Mouse (Mus musculus) intestine, embryonic 15.5 days (tissue): ENCODE data around the gene Slc35c1. TPM values are rescaled to one million over a fixed set of nuclear protein-coding genes. Genes with fewer than 3 reads are reported as not detected.

Experiments
- ATAC-seq: fragments of 200-750 bp; cut with Nextera tagmentation; 2 replicates; pipeline ENCODE4 v1.8.0; 2017; ENCODE audit warnings: moderate TSS enrichment, moderate library complexity
- H3K27ac ChIP-seq: fragments of 300-500 bp; sonication (generic); 2 replicates; pipeline ENCODE4 v1.5.1; 2015; ENCODE audit warnings: mild to moderate bottlenecking, inconsistent platforms
- H3K27me3 ChIP-seq: fragments of 300-500 bp; sonication (generic); replicated peaks from 2 replicates; pipeline ENCODE4 v1.6.1; 2015; ENCODE audit warnings: inconsistent platforms
- H3K36me3 ChIP-seq: fragments of 300-500 bp; sonication (generic); 2 replicates; pipeline ENCODE4 v1.6.1; 2015; ENCODE audit warnings: inconsistent platforms
- H3K4me1 ChIP-seq: fragments of 300-500 bp; sonication (generic); replicated peaks from 2 replicates; pipeline ENCODE4 v1.6.1; 2015; ENCODE audit warnings: inconsistent platforms
- H3K4me2 ChIP-seq: fragments of 300-500 bp; sonication (generic); replicated peaks from 2 replicates; pipeline ENCODE4 v1.6.1; 2015; ENCODE audit warnings: mild to moderate bottlenecking, inconsistent platforms
- H3K4me3 ChIP-seq: fragments of 300-500 bp; sonication (generic); replicated peaks from 2 replicates; pipeline ENCODE4 v1.5.1; 2015; ENCODE audit warnings: inconsistent platforms
- H3K9ac ChIP-seq: fragments of 300-500 bp; sonication (generic); 2 replicates; pipeline ENCODE4 v1.6.1; 2015; ENCODE audit warnings: inconsistent platforms
- H3K9me3 ChIP-seq: fragments of 300-500 bp; sonication (generic); 2 replicates; pipeline ENCODE4 v1.6.1; 2016; ENCODE audit warnings: inconsistent platforms
- WGBS: fragments of 180-500 bp; shearing (Covaris S2); methylation state at CpG from one replicate; pipeline ENCODE4 v1.1.7; 2015; 5-methylcytosine and 5-hydroxymethylcytosine counted together
- polyA plus RNA-seq: library from polyadenylated mRNA; unstranded; fragments of >200 nt; fragmentation: Nextera tagmentation; extraction: Ambion mirVana; gene quantifications from 2 replicates; pipeline ENCODE4 v1.2.1, GENCODE M21; 2015

The Slc35c1 gene
- polyA plus RNA-seq, result 37.3 and 44.5 TPM in 2 replicates

- 2% methylated on average over 34 of the region's 34 CpGs for whole genome bisulfite sequencing
- Histone ChIP-seq H3K4me1 (peaks cover 32% of the 10 kb centered on the region), H3K36me3 (no peaks in the 10 kb centered on the region), H3K9me3 (no peaks in the 10 kb centered on the region), H3K4me3 (peak within 1 kb of the TSS; percentile 76), H3K4me2 (peak within 1 kb of the TSS; percentile 85), H3K9ac (peak within 1 kb of the TSS; percentile 78), H3K27me3 (peaks cover 3% of the 10 kb centered on the region; the same call in 1 of the 2 replicates), H3K27ac (peak within 1 kb of the TSS; percentile 79)
- peak; percentile 34 for ATAC-seq
Observed at GRCm38 (mm10) chr2:92459921-92460707, at the start of gene Slc35c1. Gene Slc35c1 (minus strand): TSS chr2:92460538.

GRCm38 (mm10) chr2:92505291-92505690 lies 45.0 kb upstream of the Slc35c1 start:
- no peaks in the 10 kb centered on the region for H3K9me3 ChIP-seq
- H3K4me3 ChIP-seq, result no peak overlapping the region
- no peak for ATAC-seq
- no peaks in the 10 kb centered on the region for H3K36me3 ChIP-seq
- H3K4me1 ChIP-seq, result no peaks in the 10 kb centered on the region
- WGBS, result 88% methylated on average over 7 of the region's 7 CpGs
- H3K4me2 ChIP-seq, result no peak overlapping the region
- no peak overlapping the region for H3K9ac ChIP-seq
- H3K27ac ChIP-seq, result no peak overlapping the region
- H3K27me3 ChIP-seq, result no peaks in the 10 kb centered on the region

DNA sequence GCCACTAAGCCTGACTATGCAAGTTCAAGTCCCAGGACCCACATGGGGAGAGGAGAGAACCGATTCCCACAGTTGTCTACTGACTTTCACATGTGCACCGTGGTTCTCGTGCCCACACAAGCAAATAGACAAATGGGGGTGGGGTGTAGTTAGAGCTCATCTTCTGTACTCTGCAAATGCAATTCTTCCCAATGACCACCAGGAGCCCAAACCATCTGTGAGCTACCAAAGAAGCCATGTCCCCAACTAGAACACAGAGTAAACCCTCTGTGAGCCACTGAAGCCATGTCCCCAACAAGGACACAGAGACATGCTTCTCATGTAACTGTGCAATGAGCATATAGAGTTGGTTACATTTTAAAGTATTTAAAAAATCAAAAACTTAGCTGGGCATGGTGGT lies 43.1 kb upstream of the Slc35c1 start:
- H3K9ac ChIP-seq, result no peak overlapping the region
- H3K4me3 ChIP-seq, result no peak overlapping the region
- H3K4me1 ChIP-seq, result no peaks in the 10 kb centered on the region
- H3K4me2 ChIP-seq, result no peak overlapping the region
- 80% methylated on average over 3 of the region's 3 CpGs for WGBS
- H3K36me3 ChIP-seq, result no peaks in the 10 kb centered on the region
- H3K9me3 ChIP-seq, result no peaks in the 10 kb centered on the region
- no peak overlapping the region for H3K27ac ChIP-seq
- no peaks in the 10 kb centered on the region for H3K27me3 ChIP-seq
- no peak for ATAC-seq

DNA sequence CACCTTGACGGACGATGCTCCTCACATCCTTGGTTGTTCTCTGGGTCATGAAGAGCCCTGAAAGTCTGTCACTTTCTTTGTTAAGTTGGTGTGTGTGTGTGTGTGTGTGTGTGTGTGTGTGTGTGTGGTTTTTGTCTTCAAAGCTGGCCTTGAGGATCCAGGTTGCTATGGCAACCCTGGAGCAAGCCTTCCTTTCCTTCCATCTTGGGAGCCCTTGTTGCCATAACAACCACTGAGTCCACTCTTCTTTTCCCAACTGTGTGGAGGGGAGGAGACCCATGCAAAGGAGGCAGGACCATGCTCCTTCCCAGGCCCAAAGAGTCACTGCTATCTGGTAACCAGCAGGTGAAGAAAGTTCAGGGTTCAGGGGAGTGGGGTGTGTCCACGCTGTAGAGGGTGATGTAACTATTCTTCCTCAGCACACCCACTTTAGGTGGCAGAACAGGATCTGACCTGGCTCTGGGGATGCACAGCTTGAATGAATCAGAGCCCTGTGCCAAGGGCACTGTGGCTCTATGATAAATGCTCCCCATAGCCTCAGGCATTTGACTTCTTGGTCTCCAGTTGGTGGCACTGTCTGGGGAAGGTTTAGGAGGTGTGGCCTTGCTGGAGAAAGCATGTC lies 39.5 kb upstream of the Slc35c1 start:
- no peak overlapping the region for H3K4me2 ChIP-seq
- peak; percentile 66 for ATAC-seq

DNA sequence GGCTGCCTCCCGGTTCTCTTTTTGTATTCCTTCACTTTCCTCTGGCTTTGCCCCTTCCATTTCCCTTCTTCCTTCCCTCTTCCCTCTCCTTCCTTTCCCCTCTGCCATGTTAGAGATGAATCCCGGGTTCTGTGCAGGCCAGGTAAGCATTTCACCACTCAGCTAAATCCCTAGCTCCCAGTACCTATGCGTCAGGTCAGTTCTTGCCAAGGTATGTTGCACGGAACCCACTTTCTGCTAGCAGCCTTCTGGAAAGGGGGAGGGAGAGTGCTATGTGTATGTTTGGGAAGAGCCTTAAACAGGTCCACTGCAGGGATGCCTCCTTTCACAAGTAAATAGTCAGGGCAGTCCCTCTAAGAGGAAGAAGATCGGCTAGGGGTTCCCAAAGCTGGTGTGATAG lies 36.8 kb upstream of the Slc35c1 start:
- no peak overlapping the region for H3K9ac ChIP-seq
- no peak overlapping the region for H3K4me3 ChIP-seq
- H3K36me3 ChIP-seq, result no peaks in the 10 kb centered on the region
- H3K4me2 ChIP-seq, result no peak overlapping the region
- 66% methylated on average over 5 of the region's 5 CpGs for WGBS
- H3K27me3 ChIP-seq, result peaks cover 8% of the 10 kb centered on the region
- no peak overlapping the region for H3K27ac ChIP-seq
- peaks cover 9% of the 10 kb centered on the region for H3K4me1 ChIP-seq
- no peaks in the 10 kb centered on the region for H3K9me3 ChIP-seq
- no peak for ATAC-seq

More for the DNA sequence above, 39.5 kb upstream of the Slc35c1 start:
- peaks cover 9% of the 10 kb centered on the region for H3K4me1 ChIP-seq
- H3K27ac ChIP-seq, result no peak overlapping the region
- H3K4me3 ChIP-seq, result no peak overlapping the region
- no peaks in the 10 kb centered on the region for H3K9me3 ChIP-seq
- peaks cover 3% of the 10 kb centered on the region; the same call in 1 of the 2 replicates for H3K27me3 ChIP-seq
- no peak overlapping the region for H3K9ac ChIP-seq
- no peaks in the 10 kb centered on the region for H3K36me3 ChIP-seq
- 77% methylated on average over 3 of the region's 3 CpGs for WGBS

- 31% methylated on average over 10 of the region's 10 CpGs for WGBS
- Histone ChIP-seq H3K27me3 (peaks cover 8% of the 10 kb centered on the region), H3K9me3 (no peaks in the 10 kb centered on the region), H3K27ac (no peak overlapping the region), H3K4me3 (no peak overlapping the region), H3K4me1 (peaks cover 9% of the 10 kb centered on the region), H3K4me2 (no peak overlapping the region), H3K9ac (no peak overlapping the region), H3K36me3 (no peaks in the 10 kb centered on the region)
- ATAC-seq, result no peak
Observed at GRCm38 (mm10) chr2:92496681-92497080, 36.3 kb upstream of the Slc35c1 start.

- H3K36me3 ChIP-seq, result no peaks in the 10 kb centered on the region
- H3K9me3 ChIP-seq, result no peaks in the 10 kb centered on the region
- ATAC-seq, result no peak
- no peak overlapping the region for H3K4me2 ChIP-seq
- H3K9ac ChIP-seq, result no peak overlapping the region
- 82% methylated on average over 3 of the region's 3 CpGs for WGBS
- H3K4me3 ChIP-seq, result no peak overlapping the region
- no peak overlapping the region for H3K27ac ChIP-seq
- H3K4me1 ChIP-seq, result peaks cover 9% of the 10 kb centered on the region
- peaks cover 8% of the 10 kb centered on the region for H3K27me3 ChIP-seq
Observed at GRCm38 (mm10) chr2:92494956-92495355, 34.6 kb upstream of the Slc35c1 start.

GRCm38 (mm10) chr2:92494423-92494822 lies 34.1 kb upstream of the Slc35c1 start:
- no peak overlapping the region for H3K9ac ChIP-seq
- no peak overlapping the region for H3K4me3 ChIP-seq
- H3K36me3 ChIP-seq, result no peaks in the 10 kb centered on the region
- WGBS, result 40% methylated on average over 8 of the region's 8 CpGs
- H3K4me1 ChIP-seq, result peaks cover 9% of the 10 kb centered on the region
- peaks cover 8% of the 10 kb centered on the region for H3K27me3 ChIP-seq
- H3K27ac ChIP-seq, result no peak overlapping the region
- no peak overlapping the region for H3K4me2 ChIP-seq
- ATAC-seq, result no peak
- no peaks in the 10 kb centered on the region for H3K9me3 ChIP-seq

DNA sequence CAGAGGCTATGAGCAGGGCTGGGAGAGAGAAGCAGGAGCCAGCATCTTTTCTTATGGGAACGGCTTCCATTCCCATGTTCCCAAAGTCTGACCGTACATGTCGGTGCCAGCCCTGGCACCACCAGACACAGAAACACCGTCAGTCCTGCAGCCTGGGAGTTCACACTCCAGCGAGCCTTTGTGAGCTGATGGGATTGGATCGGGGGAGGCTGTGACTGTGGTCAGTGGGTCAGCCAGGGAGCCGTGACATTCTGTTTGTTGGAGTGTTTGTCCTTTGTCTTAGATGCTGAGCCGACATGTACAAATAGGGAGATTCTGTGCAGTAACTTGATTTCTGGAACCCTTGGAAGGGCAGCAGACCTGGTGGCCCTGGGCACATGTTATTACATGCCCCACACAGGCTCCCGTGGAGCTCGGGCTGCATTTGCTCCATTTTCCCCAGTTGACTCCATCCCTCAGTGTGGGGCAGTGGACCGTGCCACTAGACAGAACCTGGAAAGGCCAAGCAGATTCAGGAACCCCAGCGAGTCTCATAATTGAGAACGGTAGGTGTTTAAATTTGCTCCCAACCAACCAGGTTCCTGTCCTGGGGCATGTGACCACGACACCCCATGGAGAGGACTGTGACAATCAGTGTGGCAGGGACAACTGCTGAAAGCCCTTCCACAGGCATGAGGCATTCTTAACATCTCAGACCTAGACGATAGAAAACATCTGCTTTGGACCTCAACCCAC lies 33.5 kb upstream of the Slc35c1 start:
- no peak overlapping the region for H3K27ac ChIP-seq
- H3K9me3 ChIP-seq, result no peaks in the 10 kb centered on the region
- no peak overlapping the region for H3K9ac ChIP-seq
- H3K4me2 ChIP-seq, result no peak overlapping the region
- no peak overlapping the region for H3K4me3 ChIP-seq
- WGBS, result 77% methylated on average over 15 of the region's 15 CpGs
- peaks cover 9% of the 10 kb centered on the region for H3K4me1 ChIP-seq
- no peaks in the 10 kb centered on the region for H3K36me3 ChIP-seq
- no peak for ATAC-seq
- peaks cover 8% of the 10 kb centered on the region for H3K27me3 ChIP-seq

GRCm38 (mm10) chr2:92491950-92492501 lies 31.7 kb upstream of the Slc35c1 start:
- peak overlapping the region; percentile 12; the same call in 1 of the 2 replicates for H3K4me2 ChIP-seq
- 30% methylated on average over 12 of the region's 12 CpGs for WGBS
- no peaks in the 10 kb centered on the region for H3K36me3 ChIP-seq
- H3K9ac ChIP-seq, result no peak overlapping the region
- no peak overlapping the region for H3K27ac ChIP-seq
- peaks cover 7% of the 10 kb centered on the region for H3K4me1 ChIP-seq
- peak; percentile 84 for ATAC-seq
- H3K4me3 ChIP-seq, result no peak overlapping the region
- no peaks in the 10 kb centered on the region for H3K9me3 ChIP-seq
- peaks cover 10% of the 10 kb centered on the region; the same call in 1 of the 2 replicates for H3K27me3 ChIP-seq

GRCm38 (mm10) chr2:92490541-92490940 lies 30.2 kb upstream of the Slc35c1 start:
- H3K4me1 ChIP-seq, result no peaks in the 10 kb centered on the region; the same call in 1 of the 2 replicates
- no peak overlapping the region for H3K4me2 ChIP-seq
- no peaks in the 10 kb centered on the region for H3K9me3 ChIP-seq
- peaks cover 13% of the 10 kb centered on the region; the same call in 1 of the 2 replicates for H3K27me3 ChIP-seq
- H3K9ac ChIP-seq, result no peak overlapping the region
- H3K36me3 ChIP-seq, result no peaks in the 10 kb centered on the region
- WGBS, result 89% methylated on average over 10 of the region's 10 CpGs
- H3K4me3 ChIP-seq, result no peak overlapping the region
- no peak for ATAC-seq
- H3K27ac ChIP-seq, result no peak overlapping the region

DNA sequence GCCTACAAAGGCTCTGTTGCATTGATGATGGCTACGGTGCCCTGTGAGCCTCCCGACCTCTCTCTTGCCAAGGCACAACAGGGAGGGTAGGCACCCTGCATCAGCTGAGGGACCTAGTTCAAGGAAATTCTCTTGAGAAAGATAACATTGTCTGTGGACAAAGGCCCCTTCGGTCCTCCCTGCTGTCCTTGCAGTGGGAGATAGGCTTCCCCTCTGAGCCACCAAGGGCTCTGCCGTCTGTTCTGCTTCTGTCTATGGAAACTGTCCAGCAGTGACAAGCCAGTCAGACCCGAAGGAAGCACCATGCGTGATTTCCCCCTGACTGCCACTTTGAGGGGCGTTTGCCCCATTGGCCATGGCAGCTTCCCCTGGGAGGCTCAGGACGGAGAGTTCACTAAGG lies 27.5 kb upstream of the Slc35c1 start:
- Histone ChIP-seq H3K9me3 (no peaks in the 10 kb centered on the region), H3K27ac (no peak overlapping the region), H3K4me2 (no peak overlapping the region), H3K4me3 (no peak overlapping the region), H3K9ac (no peak overlapping the region), H3K36me3 (no peaks in the 10 kb centered on the region), H3K4me1 (peaks cover 5% of the 10 kb centered on the region; the same call in 1 of the 2 replicates), H3K27me3 (peaks cover 22% of the 10 kb centered on the region)
- WGBS, result 76% methylated on average over 8 of the region's 8 CpGs
- no peak for ATAC-seq
